Mouse (Mus musculus) telencephalon, adult 2 months (tissue): Measurements from ENCODE around the gene Ncor2.

Experiments
- DNase-seq: peaks from one replicate; pipeline ENCODE4 v3.0.0-alpha.2; 2011; ENCODE audit warnings: low read depth, low spot score

The Ncor2 gene

DNA sequence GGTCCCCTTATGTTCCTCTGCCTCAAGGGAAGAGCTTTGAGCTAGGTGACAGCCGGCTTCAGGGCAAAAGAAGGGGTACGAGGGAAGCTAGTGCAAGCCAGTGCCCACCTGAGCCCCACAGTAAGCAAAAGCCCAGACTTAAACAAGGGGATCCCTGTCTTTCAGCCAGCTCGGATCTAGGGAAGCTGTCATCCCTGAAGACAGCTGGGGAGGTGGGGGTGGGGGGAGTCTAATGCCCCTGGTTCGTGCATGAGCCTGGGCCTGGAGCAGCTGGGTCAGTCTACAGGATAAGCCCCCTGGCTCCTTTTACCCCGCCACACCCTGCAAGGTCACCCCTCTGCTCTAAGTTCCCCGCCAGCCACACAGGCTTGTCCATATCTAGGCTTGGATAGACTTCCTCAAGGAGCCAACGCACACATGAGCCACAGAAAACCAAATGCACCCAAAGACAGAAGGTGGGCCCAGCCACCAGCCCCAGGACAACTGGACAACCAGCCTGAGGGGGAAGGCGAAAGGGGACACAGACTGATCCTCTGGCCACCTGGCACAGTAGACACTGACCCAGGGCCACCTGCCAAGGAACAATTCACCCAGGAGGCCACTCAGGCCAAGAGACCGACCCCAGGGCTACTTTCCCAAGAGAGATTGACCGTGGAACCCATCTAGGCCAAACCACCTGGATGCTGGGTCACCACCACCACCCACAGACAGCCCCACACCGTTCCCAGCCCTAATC lies 8.7 kb downstream of the Ncor2 start:
- no peak for DNase-seq

DNA sequence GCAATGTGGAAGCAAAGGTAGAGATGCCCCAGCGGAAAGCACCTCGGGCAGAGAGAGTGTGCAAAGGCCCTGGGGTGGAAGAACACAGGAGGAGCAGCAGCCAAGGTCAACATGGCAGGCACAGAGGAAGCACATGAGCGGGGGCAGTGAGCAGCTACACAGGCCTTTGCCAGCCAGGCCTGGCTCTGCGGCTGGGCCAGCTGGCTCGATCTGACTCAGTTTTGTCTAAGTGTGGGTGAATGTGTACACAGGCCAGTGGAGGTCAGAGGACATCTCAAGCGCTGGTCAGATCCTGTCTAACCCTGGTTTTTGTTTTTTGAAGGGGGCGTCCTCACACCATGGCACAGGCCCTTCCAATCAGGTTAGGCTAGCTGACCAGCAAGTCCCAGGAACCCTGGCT lies 10.9 kb downstream of the Ncor2 start:
- no peak for DNase-seq

- no peak for DNase-seq
These were observed 11.5 kb downstream of the Ncor2 start for GRCm38 (mm10) chr5:125167524-125167923.

GRCm38 (mm10) chr5:125165993-125166392 lies 13.0 kb downstream of the Ncor2 start:
- DNase-seq = no peak

GRCm38 (mm10) chr5:125164465-125165167 lies 14.4 kb downstream of the Ncor2 start:
- DNase-seq = no peak

DNA sequence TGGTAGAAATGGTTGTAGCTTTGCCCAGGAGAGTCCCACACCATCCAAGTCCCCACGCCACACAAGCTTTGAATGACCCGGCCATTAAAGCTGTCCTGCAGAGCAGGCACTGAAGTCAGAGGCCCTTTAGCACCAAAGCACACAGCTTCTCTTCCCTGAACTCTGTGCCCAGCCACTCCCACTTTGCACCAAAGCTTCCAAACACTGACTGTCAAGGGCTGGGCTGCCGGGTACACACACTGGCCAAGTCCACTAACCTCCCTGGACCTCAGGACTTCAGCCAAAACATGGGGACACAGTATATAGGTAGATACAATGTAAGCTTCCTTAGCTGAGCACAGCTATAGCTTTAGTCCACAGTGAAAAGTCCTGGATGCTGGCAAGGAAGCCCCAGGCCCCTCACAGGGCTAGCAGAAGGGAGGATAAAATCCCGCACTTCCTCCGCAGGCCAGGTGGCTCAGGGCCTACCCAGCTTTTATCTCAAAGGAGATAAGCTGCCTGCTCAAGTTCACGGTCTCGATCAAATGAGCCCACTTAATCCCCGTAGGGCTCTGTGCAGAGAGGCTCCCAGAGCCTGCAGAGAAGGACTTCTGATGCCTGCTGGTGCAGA lies 15.5 kb downstream of the Ncor2 start:
- DNase-seq = no peak

DNA sequence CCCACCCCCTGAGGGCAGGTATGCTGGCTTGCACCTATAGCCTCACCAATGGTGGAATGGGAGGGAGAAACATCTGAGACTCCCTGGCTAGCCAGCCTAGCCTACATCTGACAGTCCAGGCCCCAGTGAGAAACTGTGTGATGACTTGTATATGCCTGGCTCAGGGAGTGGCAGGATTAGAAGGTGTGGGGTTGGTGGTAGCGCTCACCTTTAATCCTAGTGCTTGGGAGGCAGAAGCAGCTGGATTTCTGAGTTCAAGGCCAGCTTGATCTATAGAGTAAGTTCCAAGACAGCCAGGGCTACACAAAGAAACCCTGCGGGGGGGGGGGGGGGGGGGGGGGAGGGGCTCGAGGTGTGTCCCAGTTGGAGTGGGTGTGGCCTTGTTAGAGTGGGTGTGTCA lies 16.6 kb downstream of the Ncor2 start:
- no peak for DNase-seq

DNA sequence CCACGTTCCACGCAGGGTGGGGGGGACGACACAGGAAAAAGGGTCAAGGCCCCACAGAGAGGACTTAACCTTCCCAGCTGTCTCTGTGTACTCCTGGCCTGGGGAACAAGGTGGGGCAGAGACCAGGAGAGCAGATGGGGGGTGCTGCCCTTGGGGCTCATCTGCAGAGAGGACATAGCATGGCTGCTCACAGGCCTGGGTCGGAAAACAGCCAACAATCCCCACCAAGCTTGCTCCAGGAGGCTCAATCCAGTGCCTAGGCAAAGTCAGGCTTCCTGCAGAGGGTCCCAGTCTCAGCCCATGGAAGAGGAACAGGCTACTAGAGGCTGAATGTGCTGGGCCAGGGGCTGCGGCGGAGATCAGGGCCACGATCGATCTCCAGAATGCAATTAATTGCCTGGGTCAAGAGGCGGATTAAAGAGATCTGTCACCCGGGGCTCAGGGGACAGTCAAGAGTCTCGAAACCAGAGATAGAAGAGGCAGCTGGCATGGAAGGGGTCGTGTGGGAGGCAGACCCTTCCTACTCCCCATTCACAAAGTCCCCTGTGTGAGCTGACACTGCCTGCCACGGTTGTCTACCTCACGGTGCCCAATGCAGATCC lies 19.1 kb downstream of the Ncor2 start:
- DNase-seq = no peak

DNA sequence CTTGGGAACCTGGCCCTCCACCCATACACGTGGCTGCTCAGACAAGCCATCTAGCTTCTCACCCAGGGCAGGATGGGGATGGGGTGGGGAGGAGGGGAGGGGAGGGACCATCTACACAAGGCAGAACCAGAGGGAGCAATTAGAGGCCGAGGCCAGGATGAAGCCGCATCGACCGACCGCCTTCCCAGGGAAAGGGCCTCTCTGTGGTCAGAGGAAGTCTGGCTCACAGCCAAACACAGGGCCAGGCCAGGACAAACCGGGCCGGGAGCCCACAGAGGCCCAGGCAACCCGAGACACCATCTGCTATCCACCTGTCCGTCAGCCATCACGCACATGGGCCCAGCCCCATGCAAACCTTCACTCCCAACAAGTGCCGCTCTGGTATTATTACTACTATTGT lies 19.7 kb downstream of the Ncor2 start:
- no peak for DNase-seq

DNA sequence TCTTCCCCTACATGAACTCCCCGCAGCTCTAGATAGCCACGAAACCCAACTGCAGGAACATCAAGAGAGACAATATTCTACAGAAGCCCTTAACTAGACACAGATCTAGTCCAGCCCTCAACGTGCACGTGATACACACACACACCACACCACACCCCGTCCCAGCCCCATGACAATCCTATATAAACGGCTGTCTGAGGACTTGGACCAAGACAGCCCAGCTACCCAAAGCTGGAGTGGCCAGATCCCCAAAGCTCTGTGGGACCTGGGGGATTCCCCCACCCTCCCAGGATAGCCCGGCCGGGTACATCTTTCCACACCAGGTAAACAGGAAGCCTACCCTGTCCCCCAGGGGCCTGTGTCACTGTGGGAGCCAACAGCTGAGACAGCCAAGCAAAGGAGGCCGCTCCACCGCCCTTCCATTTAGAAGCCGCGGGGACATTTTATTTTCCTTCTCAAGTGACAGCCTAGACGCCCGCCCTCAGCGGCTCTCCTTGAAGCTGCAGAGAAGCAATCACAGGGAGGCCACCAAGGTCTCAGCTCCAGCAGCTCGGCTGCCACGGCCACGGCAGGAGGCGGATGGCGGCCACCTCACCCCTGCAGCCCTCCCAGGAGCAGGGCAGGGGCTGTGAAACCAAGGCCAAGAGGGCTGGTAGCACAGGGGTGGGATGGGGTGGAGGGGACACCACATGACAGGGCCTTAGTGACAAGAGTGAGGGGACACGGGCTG lies 20.6 kb downstream of the Ncor2 start:
- no peak for DNase-seq

GRCm38 (mm10) chr5:125157375-125158033 lies 21.5 kb downstream of the Ncor2 start:
- no peak for DNase-seq

GRCm38 (mm10) chr5:125156418-125157205 lies 22.4 kb downstream of the Ncor2 start:
- DNase-seq = no peak

GRCm38 (mm10) chr5:125155451-125155850 lies 23.6 kb downstream of the Ncor2 start:
- no peak for DNase-seq

DNA sequence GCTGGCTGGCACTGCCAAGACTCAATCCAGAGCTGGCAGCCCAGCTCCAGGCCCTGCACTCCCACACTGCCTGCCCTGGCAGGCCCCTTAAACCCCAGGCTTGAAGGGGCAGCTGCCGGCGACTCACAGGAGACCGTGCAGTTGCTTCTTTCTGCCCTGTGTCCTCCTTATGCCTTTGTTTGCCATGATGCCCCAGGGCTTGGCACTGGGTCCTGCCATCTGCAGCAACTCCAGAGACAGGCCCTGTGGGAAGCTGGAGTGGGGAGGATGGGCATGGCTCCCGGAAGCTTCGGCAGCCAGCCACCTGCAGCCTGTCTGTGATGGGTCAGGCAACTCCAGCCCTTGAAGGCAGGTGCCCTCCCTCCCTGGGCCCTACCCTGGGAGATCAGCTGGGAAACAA lies 24.0 kb downstream of the Ncor2 start:
- no peak for DNase-seq

- no peak for DNase-seq
These were observed 24.8 kb downstream of the Ncor2 start for GRCm38 (mm10) chr5:125154178-125154577.

DNA sequence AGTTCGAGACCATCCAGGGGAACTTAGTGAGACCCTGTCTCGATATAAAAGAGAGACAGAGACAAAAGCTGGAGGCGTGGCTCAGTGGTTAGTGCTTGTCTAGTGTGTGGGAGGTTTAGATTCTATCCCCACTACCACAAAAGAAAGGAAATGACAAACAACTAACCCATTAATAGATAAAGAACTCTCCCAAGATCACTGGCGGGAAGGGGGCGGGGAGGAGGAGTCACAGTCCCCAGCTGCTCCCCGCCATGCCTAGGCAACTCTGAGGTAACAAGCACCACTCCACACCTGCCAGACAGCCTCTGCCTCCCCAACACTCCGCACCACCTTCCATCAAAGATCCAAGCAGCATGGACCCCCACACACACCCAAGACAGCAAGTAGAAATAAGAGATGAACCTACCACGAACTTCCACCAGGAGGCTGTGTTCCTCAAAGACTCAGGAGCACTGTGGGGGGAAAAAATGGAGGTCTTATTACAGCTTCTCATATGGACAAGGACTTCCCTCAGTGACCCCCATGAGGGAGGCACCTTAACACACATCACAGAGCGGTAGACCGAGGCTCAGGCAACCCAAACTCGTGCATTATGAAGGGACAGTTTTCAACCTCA lies 25.7 kb downstream of the Ncor2 start:
- DNase-seq = no peak

DNA sequence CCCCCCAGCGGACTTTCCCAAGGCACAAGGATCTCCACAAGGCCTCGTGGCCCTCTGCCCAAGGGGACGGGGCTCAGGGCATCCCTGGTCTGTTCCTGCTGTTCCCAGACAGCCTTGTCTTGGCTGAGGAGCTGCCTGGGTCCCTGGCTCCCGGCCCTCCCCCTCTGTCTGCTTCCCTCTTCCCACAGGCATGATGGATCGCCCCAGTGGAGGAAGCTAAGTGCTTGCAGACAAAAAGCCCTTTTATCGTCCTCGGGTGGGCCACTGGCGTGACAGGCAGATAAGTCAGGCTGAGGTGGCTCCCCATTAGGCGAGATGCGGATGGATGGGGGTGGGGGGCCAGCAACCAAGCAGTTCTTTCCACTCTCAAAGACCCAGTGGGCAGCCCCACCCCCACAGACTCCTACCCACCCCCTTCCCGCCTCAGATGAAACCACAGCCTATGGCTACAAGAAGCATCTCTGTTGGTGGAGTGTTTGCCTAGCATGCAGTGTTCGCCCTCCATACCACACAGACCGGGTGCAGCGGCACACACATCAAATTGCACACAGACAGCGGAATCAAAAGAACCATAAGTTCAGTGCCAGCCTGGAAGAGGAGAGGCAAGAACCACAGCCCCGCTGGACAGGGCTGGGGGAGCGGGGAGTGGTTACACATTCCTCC lies 27.0 kb downstream of the Ncor2 start:
- no peak for DNase-seq

DNA sequence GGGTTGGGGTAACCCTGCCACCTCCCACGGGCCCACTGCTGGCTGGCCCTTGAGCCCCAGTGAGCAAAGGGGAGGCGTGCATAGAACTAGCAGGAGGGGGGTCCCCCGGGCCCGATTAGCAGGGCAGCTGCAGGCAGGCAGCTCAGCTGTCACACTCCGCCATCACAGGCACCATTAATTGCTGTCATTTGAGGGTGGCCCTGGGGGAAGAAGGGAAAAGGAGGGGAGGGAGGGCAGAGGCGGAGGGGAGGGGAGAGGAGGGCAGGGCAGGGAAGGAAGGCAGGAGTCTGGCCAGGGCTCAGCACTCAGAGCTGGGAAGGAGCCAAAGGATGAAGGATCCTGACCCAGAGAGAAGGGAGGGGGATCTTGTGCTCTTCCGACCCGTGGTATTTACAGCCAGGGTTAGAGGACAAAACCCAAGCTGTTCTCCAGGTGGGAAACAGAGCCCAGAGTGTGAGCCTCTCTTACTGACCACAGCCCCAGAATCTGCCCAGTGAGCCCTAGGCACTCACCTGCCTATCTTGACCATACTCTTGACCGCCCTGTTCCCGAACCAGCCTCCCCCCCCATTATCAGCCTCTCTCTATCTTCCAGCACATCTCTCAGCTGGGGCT lies 28.0 kb downstream of the Ncor2 start:
- no peak for DNase-seq

GRCm38 (mm10) chr5:125149142-125149541 lies 29.9 kb downstream of the Ncor2 start:
- DNase-seq = no peak
